Mouse (Mus musculus): ENCODE data around the gene Smyd4.
A peak's percentile ranks its signal among the peaks of the same experiment; 100 is the strongest.

The Smyd4 gene

GRCm38 (mm10) chr11:75348199-75348889 is at the start of gene Smyd4, which contains the start of gene Rpa1:
Smyd4 (plus strand) TSS chr11:75348433.
Rpa1 (minus strand) TSS chr11:75348324.
- peak; percentile 97 for DNase-seq (ENCODE audit: low read depth, low spot score)

GRCm38 (mm10) chr11:75298491-75298890 is 49.7 kb upstream of the Smyd4 start:
- DNase-seq (ENCODE audit: low read depth, low spot score): no peak

- no peak for DNase-seq (ENCODE audit: low read depth, low spot score)
These were observed 48.4 kb upstream of the Smyd4 start for GRCm38 (mm10) chr11:75299786-75300185.

DNA sequence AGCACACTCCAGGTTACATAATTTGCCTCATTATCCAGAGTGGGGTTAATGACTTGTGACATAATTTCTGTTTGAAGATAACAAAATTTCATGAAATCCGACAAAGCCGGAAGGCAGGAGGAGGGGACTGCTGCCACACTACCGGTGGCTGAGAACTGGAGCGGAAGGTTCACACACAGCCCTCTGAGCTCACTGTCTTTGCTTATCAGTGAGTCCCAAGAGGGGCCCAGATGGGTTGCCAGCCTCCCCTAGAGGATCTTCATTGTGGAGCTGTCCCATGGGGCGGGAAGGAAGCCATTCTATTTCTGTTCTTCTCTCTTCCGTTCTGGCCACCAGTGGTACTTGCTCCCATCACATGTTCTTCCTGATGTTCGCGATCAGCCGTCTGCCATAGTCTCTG is 47.3 kb upstream of the Smyd4 start:
- DNase-seq (ENCODE audit: low read depth, low spot score): no peak

DNA sequence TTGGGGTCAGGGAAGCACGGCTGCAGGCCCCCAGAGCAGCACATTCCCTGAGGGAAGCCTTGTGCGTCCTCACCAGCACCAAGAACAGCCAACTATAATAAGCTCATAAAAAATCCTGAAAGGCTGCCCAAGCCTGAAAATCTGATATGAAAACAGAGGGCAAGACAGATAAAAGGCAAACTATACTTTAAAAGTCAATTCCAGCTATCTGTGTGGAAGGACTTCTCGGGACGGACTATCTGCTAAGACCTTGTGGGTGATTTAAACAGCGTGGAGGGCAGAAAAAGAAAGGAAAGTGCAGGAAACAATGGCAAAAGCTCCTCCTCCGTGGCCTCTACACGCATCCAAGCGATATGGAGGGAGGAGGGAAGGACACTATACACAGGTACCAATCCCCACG is 43.4 kb upstream of the Smyd4 start:
- no peak for DNase-seq (ENCODE audit: low read depth, low spot score)

- no peak for DNase-seq (ENCODE audit: low read depth, low spot score)
These were observed 39.6 kb upstream of the Smyd4 start for GRCm38 (mm10) chr11:75308650-75309049.

DNA sequence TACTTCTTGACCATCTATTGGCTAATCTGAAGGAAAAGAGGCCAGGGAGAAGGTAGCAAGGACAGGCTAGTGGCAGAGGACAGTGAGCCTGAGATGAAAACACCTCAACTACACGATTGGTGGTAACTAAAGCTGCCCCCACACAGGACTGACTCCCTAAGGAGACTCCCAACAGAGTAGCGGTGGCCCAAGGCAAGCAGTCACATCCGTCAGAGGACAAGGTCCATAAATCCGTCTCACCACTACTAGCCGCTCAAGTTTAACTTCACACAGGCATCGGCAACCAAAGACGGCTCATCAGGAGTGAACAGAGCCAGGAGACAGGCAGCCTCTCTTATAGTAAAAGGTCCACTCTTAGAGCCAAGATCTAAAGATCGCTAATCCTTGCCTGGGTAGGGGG is 37.4 kb upstream of the Smyd4 start:
- DNase-seq (ENCODE audit: low read depth, low spot score): no peak

DNA sequence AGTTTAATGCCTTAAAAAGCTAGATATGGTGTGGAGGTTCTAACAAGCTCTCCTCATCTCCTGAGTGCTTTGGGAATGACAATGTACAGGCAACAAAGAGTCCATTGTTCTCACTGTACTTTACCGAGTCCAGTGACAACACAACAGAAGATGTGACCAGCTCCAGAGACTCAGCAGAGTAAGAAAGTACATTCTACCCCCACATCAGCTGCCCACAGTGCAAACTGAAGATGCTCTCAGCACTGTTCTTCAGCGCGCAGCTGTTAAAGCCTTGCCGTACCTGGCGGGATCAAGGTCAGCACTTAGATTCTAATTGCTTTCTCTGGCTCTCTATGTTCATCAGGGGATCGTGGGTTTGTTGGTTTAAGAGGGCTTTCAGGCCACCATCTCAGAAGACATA is 36.5 kb upstream of the Smyd4 start:
- DNase-seq (ENCODE audit: low read depth, low spot score): no peak

DNA sequence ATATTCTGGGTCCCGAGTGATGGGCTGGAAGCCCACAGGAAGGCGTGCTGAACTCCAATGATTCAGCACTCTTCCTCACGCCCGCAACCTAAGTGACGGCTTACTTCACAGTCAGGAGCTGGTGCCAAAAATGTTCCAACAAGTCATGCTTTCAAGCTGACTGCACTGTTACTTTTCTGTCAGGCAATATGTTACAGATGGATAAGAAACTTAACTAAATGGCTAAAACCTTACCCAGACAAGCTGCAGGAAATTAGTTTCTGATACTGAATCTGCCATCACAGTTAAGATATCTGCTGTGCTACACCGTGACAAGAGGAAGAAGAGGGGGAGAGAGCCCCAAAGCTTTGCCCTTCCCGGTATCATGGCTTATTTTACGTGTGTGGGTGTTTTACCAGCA is 34.4 kb upstream of the Smyd4 start:
- no peak for DNase-seq (ENCODE audit: low read depth, low spot score)

DNA sequence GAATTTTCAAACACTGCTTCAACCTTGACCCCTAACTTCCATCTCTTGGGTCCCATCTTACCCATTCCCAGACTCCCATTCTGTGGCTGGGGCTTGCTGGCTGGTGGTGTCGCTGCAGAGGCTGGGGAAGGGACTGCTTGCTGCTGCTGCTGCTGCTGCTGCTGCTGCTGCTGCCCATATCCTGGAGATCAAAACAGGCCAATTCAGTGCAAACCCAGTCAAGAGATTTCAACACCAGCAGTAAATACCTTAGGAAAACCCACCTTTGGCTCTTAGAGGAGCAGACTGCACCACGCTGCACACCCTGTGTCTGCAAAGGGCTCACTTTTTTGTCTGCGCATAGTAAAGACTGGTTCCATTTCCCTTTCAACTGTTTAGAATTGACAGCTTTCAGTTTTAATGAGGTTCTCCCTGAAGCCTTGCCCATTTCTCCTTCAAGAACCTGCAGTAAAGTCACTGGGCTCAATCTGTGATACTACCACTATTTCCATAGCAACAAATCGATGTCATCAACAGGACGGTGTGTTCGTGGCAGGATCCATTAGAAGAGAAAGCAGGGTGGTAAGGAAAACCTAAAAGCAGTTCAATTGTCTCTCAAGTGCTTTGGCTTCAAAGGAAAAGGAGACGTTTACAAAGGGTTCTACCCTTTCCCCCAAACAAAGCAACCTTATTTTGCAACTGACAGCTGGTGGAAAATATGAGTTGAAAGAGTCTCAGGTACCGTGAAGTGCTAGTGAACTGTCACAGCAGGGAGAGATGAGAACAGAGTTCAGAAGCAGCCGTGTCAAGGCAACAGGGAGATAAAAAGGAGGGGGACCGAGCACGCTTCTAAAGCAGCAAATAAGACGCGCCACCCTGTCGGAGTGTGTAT is 29.6 kb upstream of the Smyd4 start:
- no peak for DNase-seq (ENCODE audit: low read depth, low spot score)

GRCm38 (mm10) chr11:75319246-75319645 is 29.0 kb upstream of the Smyd4 start:
- DNase-seq (ENCODE audit: low read depth, low spot score): no peak

DNA sequence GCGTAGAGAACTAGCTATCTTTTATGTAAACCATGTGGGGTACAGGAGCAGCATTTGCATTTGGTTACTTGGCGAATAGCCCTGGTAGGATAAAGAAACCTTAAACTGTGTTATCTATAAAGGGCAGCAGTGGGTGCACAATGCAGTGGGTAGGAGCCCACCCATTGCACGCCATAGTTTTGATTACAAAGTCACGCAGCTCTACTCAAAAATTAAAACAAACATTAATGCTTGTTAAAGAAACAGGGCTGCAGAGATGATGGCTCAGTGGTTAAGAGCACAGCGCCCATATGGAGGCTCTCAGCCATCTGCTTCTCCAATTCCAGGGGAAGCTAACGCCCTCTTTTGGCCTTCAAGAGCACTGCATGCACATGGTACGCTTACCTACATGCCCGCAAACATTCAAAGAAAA is 24.9 kb upstream of the Smyd4 start:
- no peak for DNase-seq (ENCODE audit: low read depth, low spot score)

GRCm38 (mm10) chr11:75324433-75324832 is 23.8 kb upstream of the Smyd4 start:
- no peak for DNase-seq (ENCODE audit: low read depth, low spot score)

- no peak for DNase-seq (ENCODE audit: low read depth, low spot score)
These were observed 22.9 kb upstream of the Smyd4 start for GRCm38 (mm10) chr11:75325116-75325968.

DNA sequence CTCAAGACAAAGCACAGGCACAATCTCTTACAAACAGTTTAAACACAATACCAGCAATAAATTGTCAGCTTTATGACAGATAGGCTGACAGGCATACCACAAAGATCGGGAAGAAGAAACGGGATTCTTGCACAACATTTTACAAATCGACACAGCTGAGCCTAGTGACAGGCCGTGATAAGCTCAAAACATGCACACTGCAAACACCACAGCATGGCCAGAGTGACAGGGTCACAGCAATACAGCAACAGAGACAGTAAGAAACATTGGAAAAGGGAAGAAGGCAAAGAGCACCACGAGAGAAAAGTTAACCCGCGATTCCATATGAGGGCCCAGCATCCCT is 22.3 kb upstream of the Smyd4 start:
- no peak for DNase-seq (ENCODE audit: low read depth, low spot score)

DNA sequence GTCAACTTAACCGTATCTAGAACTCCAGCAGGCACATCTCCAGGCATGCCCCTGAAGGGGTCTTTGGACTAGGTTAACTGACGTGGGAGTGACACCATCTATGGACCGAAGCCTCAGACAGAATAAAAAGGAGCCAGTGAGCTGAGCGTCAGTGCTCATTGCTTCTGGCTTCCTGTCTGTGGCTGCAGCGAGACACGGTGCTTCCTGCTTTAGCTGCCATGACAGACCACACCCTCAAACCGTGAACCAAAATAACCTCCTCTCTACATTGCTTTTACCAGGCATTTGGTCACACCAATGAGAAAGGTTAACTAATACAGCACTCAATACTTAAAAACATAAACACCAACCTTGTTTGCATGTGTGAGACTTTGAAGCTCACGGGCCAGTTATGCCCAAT is 11.6 kb upstream of the Smyd4 start:
- peak; percentile 13 for DNase-seq (ENCODE audit: low read depth, low spot score)

GRCm38 (mm10) chr11:75337246-75337645 is 11.0 kb upstream of the Smyd4 start:
- DNase-seq (ENCODE audit: low read depth, low spot score): no peak

- no peak for DNase-seq (ENCODE audit: low read depth, low spot score)
These were observed 8.2 kb upstream of the Smyd4 start for GRCm38 (mm10) chr11:75340076-75340475.

- no peak for DNase-seq (ENCODE audit: low read depth, low spot score)
These were observed 7.4 kb upstream of the Smyd4 start for GRCm38 (mm10) chr11:75340698-75341345.

DNA sequence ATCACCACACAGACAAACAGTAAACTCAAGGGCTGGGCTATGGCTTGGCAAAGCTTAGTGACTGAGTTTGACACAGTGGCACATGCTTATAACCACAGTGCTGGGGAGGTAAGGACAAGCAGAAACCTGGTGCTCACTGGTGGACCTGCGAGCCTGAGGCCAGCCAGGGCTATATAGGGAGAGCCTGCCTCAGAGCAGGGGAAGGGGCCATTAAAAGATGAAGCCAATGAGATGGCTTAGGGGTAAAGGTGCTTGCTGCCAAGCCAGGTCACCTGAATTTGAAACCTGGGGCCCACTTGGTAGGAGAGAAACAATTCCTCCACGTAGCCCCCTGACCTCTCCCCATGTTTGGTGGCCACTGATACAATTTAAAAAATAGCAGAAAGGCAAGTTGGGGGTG is 5.1 kb upstream of the Smyd4 start:
- DNase-seq (ENCODE audit: low read depth, low spot score): no peak

DNA sequence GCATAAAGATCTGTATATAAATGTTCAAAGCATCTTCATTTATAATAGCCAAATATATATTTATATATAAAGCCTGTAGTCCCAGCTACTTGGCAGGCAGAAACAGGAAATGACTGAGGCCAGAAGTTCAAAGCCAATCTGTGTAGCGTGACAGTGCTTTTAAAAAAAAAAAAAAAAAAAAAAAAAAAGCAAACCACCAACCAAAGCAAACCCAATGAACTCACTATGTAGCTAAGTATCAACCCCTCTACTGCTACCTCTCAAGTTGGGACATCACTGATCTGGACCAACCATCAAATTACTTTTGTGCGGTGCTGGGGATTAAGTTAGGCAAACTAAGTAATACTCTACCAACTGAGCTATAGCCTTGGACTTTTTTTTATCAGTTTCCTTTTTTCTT is 4.1 kb upstream of the Smyd4 start:
- peak; percentile 59 for DNase-seq (ENCODE audit: low read depth, low spot score)

DNA sequence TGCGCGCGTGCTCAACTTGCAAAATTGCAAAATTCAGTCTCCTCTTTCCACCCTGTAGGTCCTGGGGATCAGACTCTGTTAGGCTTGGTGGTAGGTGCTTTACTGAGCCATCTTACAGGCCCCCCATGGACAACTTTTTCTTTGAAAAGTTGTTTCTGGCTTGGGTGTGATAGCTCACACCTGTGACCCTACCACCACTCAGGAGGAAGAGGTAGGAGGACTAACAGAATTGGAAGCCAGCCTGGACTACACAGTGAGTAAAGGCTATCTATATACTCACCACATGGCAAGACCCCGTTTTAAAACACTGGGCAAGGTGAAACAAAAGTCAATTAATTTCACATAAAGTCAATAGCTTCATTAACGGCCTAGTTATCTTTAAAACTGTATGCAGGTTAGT is 3.5 kb upstream of the Smyd4 start:
- peak; percentile 38 for DNase-seq (ENCODE audit: low read depth, low spot score)

Measured in A20 (cell line).